Mouse (Mus musculus) embryo, embryonic 9.5 days (tissue): ENCODE measurements at regions not wholly inside any gene's neighbourhood (a gene's known extent, or its start where the extent isn't known, plus 50 kb on each side); places are given as distances from the start of the nearest gene placed in this dataset.
A peak's percentile ranks its signal among the peaks of the same experiment; 100 is the strongest.

Source experiments
- DNase-seq: peaks from one replicate; pipeline ENCODE4 v3.0.0-alpha.2; 2017; ENCODE audit errors: extremely low spot score

GRCm38 (mm10) chr4:23994261-23994965, 501.8 kb upstream of the Mms22l start:
- peak; percentile 24 for DNase-seq

- no peak for DNase-seq
These were observed 489.8 kb upstream of the Mms22l start for GRCm38 (mm10) chr4:24006257-24006955.

GRCm38 (mm10) chr4:24019178-24020104, 476.8 kb upstream of the Mms22l start:
- no peak for DNase-seq
